Mouse (Mus musculus): Measurements from ENCODE around the gene Oog3.

Gene Oog3

GRCm38 (mm10) chr4:144162563-144162962 lies at the start of gene Oog3:
Gene Oog3 (minus strand): TSS chr4:144162663.
- DNase-seq (ENCODE audit: extremely low spot score) = no peak

GRCm38 (mm10) chr4:144190419-144190818 lies 28.0 kb upstream of the Oog3 start, which contains the start of gene Oog2:
Gene Oog2 (plus strand): TSS chr4:144190719.
- no peak for DNase-seq (ENCODE audit: extremely low spot score)

All from embryo, embryonic 9.5 days (tissue).